Mouse (Mus musculus) heart, adult 2 months (tissue): ENCODE results near the gene Grm1.

Experiments
- CTCF ChIP-seq: fragments of 200-600 bp; IDR thresholded peaks from 2 replicates; pipeline ENCODE4 v1.8.1; 2022; ENCODE audit warnings: antibody characterized with exemption, mild to moderate bottlenecking, moderate library complexity
- EP300 ChIP-seq: fragments of 200-500 bp; IDR thresholded peaks from 2 replicates; pipeline ENCODE4 v1.6.1; 2011; ENCODE audit warnings: low read depth, low read length, control low read depth; ENCODE audit not compliant: insufficient read depth
- POLR2A ChIP-seq: fragments of 200-500 bp; IDR thresholded peaks from 2 replicates; pipeline ENCODE4 v1.6.1; 2011; ENCODE audit warnings: mild to moderate bottlenecking, low read depth, low read length, control low read depth; ENCODE audit not compliant: insufficient read depth

- TF ChIP-seq CTCF (no peak), POLR2A (no peak), EP300 (no peak)
Observed at GRCm38 (mm10) chr10:11081611-11082398, at the start of gene Grm1.
